Mouse (Mus musculus) right cerebral cortex, postnatal 4 days (tissue): ENCODE data around the gene Olfr703.

ENCODE experiments used
- DNase-seq: peaks from one replicate; pipeline ENCODE4 v3.0.0-alpha.2; 2022

Gene Olfr703

DNA sequence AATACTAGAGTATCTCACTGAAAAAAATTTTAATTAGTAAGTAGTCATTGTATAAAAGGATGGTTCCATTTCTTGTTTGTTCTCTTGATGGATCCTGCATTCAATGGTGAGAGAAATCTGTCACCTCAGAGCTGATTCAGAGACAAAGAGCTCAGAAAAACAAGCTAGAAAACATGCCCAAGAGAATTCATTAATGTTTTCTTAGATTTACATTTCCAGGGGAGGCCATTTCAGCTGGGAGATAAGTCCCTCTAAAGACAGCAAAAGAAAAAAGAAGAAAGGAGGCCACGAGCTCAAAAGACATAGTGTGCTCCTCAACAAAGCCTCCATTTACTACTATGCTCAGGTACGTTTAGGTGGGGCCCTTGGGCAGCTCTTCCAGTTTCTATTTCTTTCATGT lies at the start of gene Olfr703:
Gene Olfr703 (plus strand): TSS at position 301 of the 400 bp plus-strand sequence.
- DNase-seq: no peak

DNA sequence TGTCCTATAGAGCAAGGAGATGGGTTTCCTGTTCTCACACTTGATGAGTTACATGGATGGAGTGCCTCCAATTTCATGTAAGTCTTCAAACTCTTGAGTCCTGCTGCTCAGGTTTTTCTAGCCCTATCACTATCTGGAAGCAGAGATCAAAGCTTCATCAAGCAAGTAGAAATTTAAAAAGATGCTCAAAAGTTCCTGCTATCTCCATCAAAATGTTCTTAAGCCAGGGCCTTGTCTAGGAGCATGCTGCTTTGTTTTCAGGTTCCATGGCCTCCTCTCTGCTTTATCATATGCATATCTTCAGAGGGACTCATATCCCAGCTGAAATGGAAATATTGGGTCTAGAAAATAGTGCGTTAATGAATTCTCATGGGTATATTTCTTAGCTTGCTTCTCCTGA lies 34.4 kb upstream of the Olfr703 start, which contains the start of gene Olfr700:
Gene Olfr700 (minus strand): TSS at position 101 of the 400 bp plus-strand sequence.
- DNase-seq: no peak

DNA sequence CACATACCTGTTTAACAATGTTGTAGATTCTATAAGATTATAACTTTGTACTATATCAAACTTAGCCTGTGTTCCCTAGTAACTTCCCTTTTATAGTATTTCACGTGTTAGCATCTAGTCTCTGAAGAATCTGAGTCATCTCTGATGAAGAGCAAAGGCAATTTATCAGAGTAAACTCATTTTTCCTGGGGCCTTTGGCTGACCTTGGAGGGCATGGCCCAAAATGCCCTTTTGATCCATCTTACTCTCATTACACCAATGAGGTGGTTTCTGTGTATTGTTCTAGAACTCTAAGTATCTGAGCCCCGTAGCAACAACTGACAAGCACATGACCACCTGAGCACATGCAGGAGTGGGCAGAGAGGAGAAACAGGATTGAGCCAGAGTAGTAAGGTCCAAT lies 29.3 kb upstream of the Olfr703 start, which contains the start of gene Olfr701:
Gene Olfr701 (plus strand): TSS at position 301 of the 400 bp plus-strand sequence.
- no peak for DNase-seq

DNA sequence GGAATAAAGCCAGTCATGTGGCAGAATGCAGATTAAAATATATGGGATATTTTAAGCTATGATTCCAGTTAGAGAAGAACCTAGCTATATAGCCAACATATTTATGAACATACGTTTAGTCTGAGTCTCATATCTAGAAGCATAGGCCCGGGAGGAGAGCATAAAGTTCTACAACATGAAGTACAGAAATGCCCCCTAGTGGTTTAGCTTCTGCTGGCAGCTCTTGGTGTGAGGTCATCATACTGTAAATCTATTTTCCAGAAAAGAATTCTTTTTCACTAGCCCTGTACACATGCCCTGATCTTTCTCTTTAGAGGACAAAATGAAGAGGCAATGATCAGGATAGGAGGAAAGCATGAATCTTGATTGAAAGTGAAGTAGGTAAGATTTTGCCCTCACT lies 27.4 kb upstream of the Olfr703 start:
- no peak for DNase-seq

DNA sequence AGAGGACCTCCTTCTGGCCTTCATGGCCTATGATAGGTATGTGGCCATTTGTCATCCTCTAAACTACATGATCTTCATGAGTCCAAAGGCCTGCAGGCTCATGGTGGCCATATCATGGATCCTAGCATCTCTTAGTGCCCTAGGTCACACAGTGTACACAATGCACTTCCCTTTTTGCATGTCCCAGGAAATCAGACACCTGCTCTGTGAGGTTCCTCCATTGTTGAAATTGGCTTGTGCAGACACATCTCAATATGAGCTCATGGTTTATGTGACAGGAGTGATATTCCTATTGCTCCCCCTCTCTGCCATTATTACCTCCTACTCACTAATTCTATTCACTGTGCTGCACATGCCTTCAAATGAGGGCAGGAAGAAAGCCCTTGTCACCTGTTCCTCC lies 24.7 kb upstream of the Olfr703 start:
- no peak for DNase-seq

DNA sequence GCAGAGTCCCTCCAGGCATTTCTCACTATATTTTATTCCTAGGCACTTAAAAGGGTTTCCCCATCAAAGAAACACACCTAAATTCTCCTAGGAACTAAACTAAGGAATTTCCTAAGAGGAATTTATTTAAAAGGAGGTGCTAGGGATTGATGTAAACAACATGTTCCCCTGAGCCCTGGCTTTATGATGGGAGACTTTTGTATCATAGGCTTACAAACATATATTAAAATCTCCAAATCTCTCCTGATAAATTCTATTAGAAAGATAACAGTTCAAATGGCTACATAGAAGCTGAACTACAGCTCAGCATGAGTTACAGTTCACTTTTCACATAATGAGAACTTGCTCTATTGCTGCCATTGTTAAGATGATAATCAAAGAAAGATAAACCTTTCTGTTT lies 9.4 kb upstream of the Olfr703 start, which contains the start of gene Olfr702:
Gene Olfr702 (minus strand): TSS at position 101 of the 400 bp plus-strand sequence.
- no peak for DNase-seq

DNA sequence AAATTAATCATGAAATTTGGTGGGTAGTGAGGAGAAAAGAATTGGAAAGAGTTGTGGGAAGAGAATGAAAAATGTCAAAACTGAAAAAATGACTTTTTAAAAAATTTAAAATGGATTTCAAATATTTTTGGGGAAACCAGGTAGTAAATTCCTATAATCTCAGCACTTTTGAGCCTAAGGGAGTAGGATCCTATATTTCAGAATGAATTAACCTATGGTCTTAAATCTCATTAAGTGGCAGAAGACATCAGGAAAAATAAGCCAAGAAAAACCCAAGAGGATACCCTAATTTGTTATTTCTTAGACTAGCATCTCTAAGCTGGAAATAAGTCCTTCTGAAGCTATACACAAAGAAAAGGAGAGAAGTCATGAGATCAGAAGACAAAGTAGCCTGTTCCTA lies 19.7 kb downstream of the Olfr703 start, which contains the start of gene Olfr704:
Gene Olfr704 (plus strand): TSS at position 301 of the 400 bp plus-strand sequence.
- no peak for DNase-seq

DNA sequence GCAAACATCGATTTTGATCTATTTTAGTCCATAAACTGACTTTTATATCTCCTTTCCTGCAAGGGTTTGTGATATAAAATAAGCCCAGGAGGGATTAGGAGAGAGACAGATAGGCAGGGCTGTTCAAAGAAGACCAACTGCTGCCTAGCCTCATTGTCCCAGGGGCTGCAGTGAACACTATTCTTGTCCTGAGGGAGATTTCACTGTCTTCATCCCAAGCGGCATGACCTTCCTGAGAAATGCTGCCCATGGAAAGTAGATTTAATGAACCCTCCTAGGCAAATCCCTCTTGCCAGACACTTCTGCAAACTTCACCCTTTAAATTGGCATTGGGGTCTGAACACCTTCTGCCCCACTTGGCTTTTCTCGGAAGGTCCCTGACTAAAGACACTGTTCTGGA lies 33.6 kb downstream of the Olfr703 start, which contains the start of gene Olfr705:
Gene Olfr705 (minus strand): TSS at position 101 of the 400 bp plus-strand sequence.
- no peak for DNase-seq

DNA sequence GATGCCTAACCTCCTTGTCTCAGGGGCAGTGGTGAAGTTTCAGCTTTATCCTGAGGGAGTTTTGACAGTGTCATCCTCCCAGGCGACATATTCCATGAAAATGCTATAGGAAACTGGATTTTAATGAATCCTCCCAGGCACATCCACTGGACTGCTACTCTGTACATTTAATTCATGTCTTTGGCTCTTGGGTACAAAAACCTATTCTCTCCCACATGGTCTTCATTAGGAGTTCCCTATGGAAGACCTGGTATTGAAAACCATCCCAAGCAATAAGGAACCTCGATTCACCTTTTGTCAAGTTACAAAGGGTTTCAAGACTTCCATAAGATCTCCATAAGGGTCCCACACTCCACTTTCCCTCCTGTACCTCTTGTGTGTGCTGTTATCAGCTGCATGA lies 44.9 kb downstream of the Olfr703 start, which contains the start of gene Olfr706:
Gene Olfr706 (minus strand): TSS at position 101 of the 400 bp plus-strand sequence.
- no peak for DNase-seq
